Mouse (Mus musculus): ENCODE data around the gene Stradb.
"Not testable (repeated sequence)": the region's sequence is repeated elsewhere in the genome, so short reads cannot be mapped to it uniquely, and the experiment has no call there.

Stradb gene

GRCm38 (mm10) chr1:58973366-58974221 is at the start of gene Stradb, which contains the start of gene Trak2:
Gene Stradb, plus strand, starts transcription at chr1:58973522.
Gene Trak2, minus strand, starts transcription at chr1:58973430.
- in situ Hi-C loops (cut with MboI, MseI): no loop called here

- in situ Hi-C loops (cut with MboI, MseI): no loop called here
These were observed 46.7 kb upstream of the Stradb start for GRCm38 (mm10) chr1:58926664-58927063.

GRCm38 (mm10) chr1:58936746-58937605 is 36.3 kb upstream of the Stradb start:
- in situ Hi-C loops (cut with MboI, MseI): no loop called here

- in situ Hi-C loops (cut with MboI, MseI): no loop called here
These were observed 35.7 kb upstream of the Stradb start for GRCm38 (mm10) chr1:58937606-58938099.

GRCm38 (mm10) chr1:58945523-58945922 is 27.8 kb upstream of the Stradb start:
- in situ Hi-C loops (cut with MboI, MseI): loop anchor here (5.0 kb wide), 1 partner anchor 47 kb away; no protein-coding TSS in a partner anchor

- in situ Hi-C loops (cut with MboI, MseI): loop anchor here (5.0 kb wide), 1 partner anchor 46 kb away; no protein-coding TSS in a partner anchor
These were observed 27.2 kb upstream of the Stradb start for GRCm38 (mm10) chr1:58945960-58946670.

- in situ Hi-C loops (cut with MboI, MseI): loop anchor here (5.0 kb wide), 1 partner anchor 46 kb away; no protein-coding TSS in a partner anchor
These were observed 26.6 kb upstream of the Stradb start for GRCm38 (mm10) chr1:58946718-58947117.

GRCm38 (mm10) chr1:58949561-58950106 is 23.7 kb upstream of the Stradb start:
- in situ Hi-C loops (cut with MboI, MseI): loop anchor here (5.0 kb wide), 1 partner anchor 43 kb away; no protein-coding TSS in a partner anchor

- in situ Hi-C loops (cut with MboI, MseI): no loop called here
These were observed 22.2 kb upstream of the Stradb start for GRCm38 (mm10) chr1:58950899-58951648.

- in situ Hi-C loops (cut with MboI, MseI): no loop called here
These were observed 21.5 kb upstream of the Stradb start for GRCm38 (mm10) chr1:58951841-58952240.

GRCm38 (mm10) chr1:58952526-58952925 is 20.8 kb upstream of the Stradb start:
- in situ Hi-C loops (cut with MboI, MseI): no loop called here

- in situ Hi-C loops (cut with MboI, MseI): no loop called here
These were observed 20.3 kb upstream of the Stradb start for GRCm38 (mm10) chr1:58952997-58953396.

GRCm38 (mm10) chr1:58953686-58954434 is 19.5 kb upstream of the Stradb start:
- in situ Hi-C loops (cut with MboI, MseI): no loop called here

- in situ Hi-C loops (cut with MboI, MseI): no loop called here
These were observed 18.5 kb upstream of the Stradb start for GRCm38 (mm10) chr1:58954578-58955410.

GRCm38 (mm10) chr1:58955716-58956115 is 17.6 kb upstream of the Stradb start:
- in situ Hi-C loops (cut with MboI, MseI): no loop called here

GRCm38 (mm10) chr1:58956229-58956628 is 17.1 kb upstream of the Stradb start:
- in situ Hi-C loops (cut with MboI, MseI): no loop called here

GRCm38 (mm10) chr1:58957931-58958330 is 15.4 kb upstream of the Stradb start:
- in situ Hi-C loops (cut with MboI, MseI): no loop called here

GRCm38 (mm10) chr1:58958789-58959526 is 14.4 kb upstream of the Stradb start:
- in situ Hi-C loops (cut with MboI, MseI): not testable (repeated sequence)
